Mouse (Mus musculus) liver, embryonic 16.5 days (tissue): ENCODE measurements around the gene Olfr1257. TPM values are rescaled to one million over a fixed set of nuclear protein-coding genes. Genes with fewer than 3 reads are reported as not detected.
"Not testable (repeated sequence)": the region's sequence is repeated elsewhere in the genome, so short reads cannot be mapped to it uniquely, and the experiment has no call there.

Experiments used
- ATAC-seq: fragments of 200-750 bp; cut with Nextera tagmentation; 2 replicates; pipeline ENCODE4 v1.8.0; 2017; ENCODE audit warnings: low read depth, mild to moderate bottlenecking, moderate number of reproducible peaks, moderate library complexity
- H3K27ac ChIP-seq: fragments of 300-500 bp; sonication (generic); 2 replicates; pipeline ENCODE4 v1.5.1; 2014; ENCODE audit warnings: mild to moderate bottlenecking, low read length
- H3K27me3 ChIP-seq: fragments of 300-500 bp; sonication (generic); 2 replicates; pipeline ENCODE4 v1.6.1; 2014; ENCODE audit warnings: low read depth, low read length, mixed read lengths; ENCODE audit not compliant: control insufficient read depth, insufficient read depth
- H3K36me3 ChIP-seq: fragments of 300-500 bp; sonication (generic); 2 replicates; pipeline ENCODE4 v1.6.1; 2014; ENCODE audit warnings: mild to moderate bottlenecking; ENCODE audit not compliant: control insufficient read depth, insufficient read depth
- H3K4me1 ChIP-seq: fragments of 300-500 bp; sonication (generic); 2 replicates; pipeline ENCODE4 v1.6.1; 2014; ENCODE audit warnings: low read depth, low read length, mixed read lengths; ENCODE audit not compliant: control insufficient read depth
- H3K4me2 ChIP-seq: fragments of 300-500 bp; sonication (generic); 2 replicates; pipeline ENCODE4 v1.6.1; 2014; ENCODE audit warnings: low read depth, low read length, mixed read lengths
- H3K4me3 ChIP-seq: fragments of 300-500 bp; sonication (generic); 2 replicates; pipeline ENCODE4 v1.5.1; 2014; ENCODE audit warnings: low read depth, mild to moderate bottlenecking, low read length
- H3K9ac ChIP-seq: fragments of 300-500 bp; sonication (generic); 2 replicates; pipeline ENCODE4 v1.6.1; 2014; ENCODE audit warnings: low read depth, low read length
- H3K9me3 ChIP-seq: fragments of 300-500 bp; sonication (generic); replicated peaks from 2 replicates; pipeline ENCODE4 v1.6.1; 2016; ENCODE audit warnings: low read length; ENCODE audit not compliant: control insufficient read depth
- whole genome bisulfite sequencing: fragments of 180-500 bp; shearing (Covaris S2); extraction: QIAGEN DNeasy Blood & Tissue Kit; methylation state at CpG from one replicate; pipeline ENCODE4 v1.1.7; 2014; ENCODE audit not compliant: insufficient replicate concordance; 5-methylcytosine and 5-hydroxymethylcytosine counted together
- polyA plus RNA-seq: library from polyadenylated mRNA; unstranded; fragments of >200 nt; fragmentation: Nextera tagmentation; extraction: Ambion mirVana; gene quantifications from 2 replicates; pipeline ENCODE4 v1.2.1, GENCODE M21; 2015

Olfr1257 gene
- polyA plus RNA-seq = not detected in 2 replicates

DNA sequence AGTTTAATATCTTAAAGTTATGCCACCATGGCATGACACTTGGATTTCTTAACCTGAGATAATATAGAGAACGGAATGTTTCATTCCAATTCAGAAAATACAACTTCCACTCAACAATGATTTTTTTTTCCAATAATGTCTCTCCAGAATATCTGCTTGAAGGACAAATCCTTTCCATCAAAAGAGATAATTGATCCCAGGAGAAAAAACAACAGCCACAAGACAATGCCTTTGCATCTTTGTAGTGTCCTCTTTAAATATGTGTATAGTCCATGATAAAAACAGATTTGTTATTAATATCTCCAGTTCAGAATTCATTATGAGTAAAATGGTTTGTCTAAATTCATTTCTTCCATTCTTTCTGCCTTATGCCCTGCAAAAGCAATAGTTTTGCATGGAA lies at the start of gene Olfr1257:
TSS of gene Olfr1257 (plus strand) at position 301 of the 400 bp plus-strand sequence.
- Histone ChIP-seq H3K36me3 (no peaks in the 10 kb centered on the region), H3K4me3 (no peak within 1 kb of the TSS), H3K4me1 (no peaks in the 10 kb centered on the region), H3K4me2 (no peak within 1 kb of the TSS), H3K9ac (no peak within 1 kb of the TSS), H3K27me3 (no peaks in the 10 kb centered on the region), H3K9me3 (no peaks in the 10 kb centered on the region), H3K27ac (no peak within 1 kb of the TSS)
- no peak for ATAC-seq
- 71% methylated on average over 1 of the region's 1 CpGs for WGBS

DNA sequence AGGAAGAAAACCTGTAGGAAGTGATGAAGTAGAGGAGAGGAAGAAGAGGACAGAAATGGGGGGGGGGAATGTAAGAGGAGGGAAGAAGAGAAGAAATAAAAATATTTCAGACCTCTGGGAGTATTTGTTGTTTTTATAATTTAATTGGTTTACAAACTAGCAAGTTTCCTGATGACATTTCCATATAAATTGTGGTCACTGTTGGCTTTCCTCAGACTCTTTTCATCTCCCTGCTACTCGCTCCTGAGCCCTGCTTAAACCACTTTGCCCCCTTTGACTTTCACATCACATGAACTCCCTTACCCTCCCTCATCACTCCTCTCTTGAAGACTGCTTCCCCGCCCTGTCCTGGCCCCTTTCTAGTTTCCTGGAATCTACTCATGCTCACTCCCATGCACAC lies 36.8 kb upstream of the Olfr1257 start, which contains the start of gene Olfr1256:
TSS of gene Olfr1256 (minus strand) at position 101 of the 400 bp plus-strand sequence.
- ATAC-seq = no peak
- no peak within 1 kb of the TSS for H3K4me3 ChIP-seq
- 45% methylated on average over 2 of the region's 2 CpGs for WGBS

DNA sequence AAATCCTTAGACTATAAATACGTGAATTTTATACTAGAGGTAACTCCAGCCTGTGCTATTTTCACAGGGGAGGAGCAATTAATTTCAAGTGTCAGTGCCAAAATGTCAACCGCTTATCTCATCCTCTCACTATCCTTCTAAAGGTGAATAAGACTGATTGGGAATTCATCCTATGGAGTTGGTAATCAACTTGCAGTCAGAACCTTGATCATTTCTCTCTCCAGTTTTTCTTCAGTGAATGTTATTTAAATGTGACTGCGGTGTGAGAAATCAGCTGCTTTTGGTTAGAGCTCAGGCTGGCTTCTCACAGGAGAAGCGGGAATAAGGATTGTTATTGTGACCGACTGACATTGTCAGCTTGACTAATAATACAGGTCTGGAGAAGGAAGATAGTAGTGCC lies 30.1 kb upstream of the Olfr1257 start, which contains the start of gene Olfr48:
TSS of gene Olfr48 (minus strand) at position 101 of the 400 bp plus-strand sequence.
- WGBS = 64% methylated on average over 5 of the region's 5 CpGs

More for the DNA sequence above, 36.8 kb upstream of the Olfr1257 start, which contains the start of gene Olfr1256:
- Histone ChIP-seq H3K36me3 (no peaks in the 10 kb centered on the region), H3K27me3 (no peaks in the 10 kb centered on the region), H3K9ac (no peak within 1 kb of the TSS), H3K4me1 (no peaks in the 10 kb centered on the region), H3K27ac (no peak within 1 kb of the TSS), H3K9me3 (no peaks in the 10 kb centered on the region), H3K4me2 (no peak within 1 kb of the TSS)

DNA sequence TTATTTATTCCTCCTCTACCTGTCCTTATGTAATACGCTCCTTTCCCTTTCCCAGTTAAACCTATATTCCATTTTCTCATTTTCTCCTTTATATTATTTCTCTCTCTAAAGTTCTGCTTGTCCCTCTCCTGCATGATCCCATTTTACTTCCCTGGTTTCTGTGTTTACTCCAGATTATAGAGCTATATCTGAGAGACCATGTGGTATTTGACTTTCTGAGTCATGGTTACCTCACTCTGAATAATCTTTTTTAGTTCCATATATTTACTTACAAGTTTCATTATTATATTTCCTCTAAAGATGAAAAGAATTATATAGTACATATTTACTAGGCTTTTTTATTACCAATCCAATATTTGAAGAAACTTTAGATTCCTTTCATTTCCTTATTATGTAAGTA lies 29.0 kb upstream of the Olfr1257 start:
- Histone ChIP-seq H3K4me3 (no peak overlapping the region), H3K9me3 (no peaks in the 10 kb centered on the region), H3K27me3 (no peaks in the 10 kb centered on the region), H3K27ac (no peak overlapping the region), H3K9ac (no peak overlapping the region), H3K4me1 (no peaks in the 10 kb centered on the region), H3K36me3 (no peaks in the 10 kb centered on the region), H3K4me2 (no peak overlapping the region)
- no peak for ATAC-seq
- 44% methylated on average over 1 of the region's 1 CpGs for WGBS

More for the DNA sequence above, 30.1 kb upstream of the Olfr1257 start, which contains the start of gene Olfr48:
- Histone ChIP-seq H3K4me1 (no peaks in the 10 kb centered on the region), H3K9ac (no peak within 1 kb of the TSS), H3K27me3 (no peaks in the 10 kb centered on the region), H3K9me3 (no peaks in the 10 kb centered on the region), H3K36me3 (no peaks in the 10 kb centered on the region), H3K4me3 (no peak within 1 kb of the TSS), H3K27ac (no peak within 1 kb of the TSS), H3K4me2 (no peak within 1 kb of the TSS)
- no peak for ATAC-seq

DNA sequence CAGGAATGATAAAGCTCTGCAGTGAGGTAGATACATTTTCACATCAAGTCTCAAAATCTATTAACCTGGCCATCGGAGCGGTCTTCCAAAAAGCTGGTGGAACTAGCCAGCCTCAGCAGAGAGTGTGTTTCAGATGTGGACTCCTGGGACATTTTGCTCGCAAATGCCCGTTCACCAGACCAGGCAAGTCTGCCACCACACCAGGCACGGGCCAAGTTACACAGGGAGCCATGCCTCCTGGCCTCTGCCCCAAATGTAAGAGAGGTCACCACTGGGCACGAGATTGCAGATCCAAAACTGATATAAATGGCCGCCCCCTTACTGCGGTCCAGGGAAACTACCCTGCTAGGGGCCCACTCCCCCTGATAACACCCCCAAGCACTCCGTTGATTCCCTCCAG lies 34.4 kb downstream of the Olfr1257 start:
- H3K4me3 ChIP-seq, H3K27me3 ChIP-seq, H3K9ac ChIP-seq, H3K27ac ChIP-seq, H3K4me2 ChIP-seq, H3K36me3 ChIP-seq, H3K4me1 ChIP-seq, H3K9me3 ChIP-seq, ATAC-seq: not testable (repeated sequence)
- 76% methylated on average over 8 of the region's 9 CpGs for WGBS

DNA sequence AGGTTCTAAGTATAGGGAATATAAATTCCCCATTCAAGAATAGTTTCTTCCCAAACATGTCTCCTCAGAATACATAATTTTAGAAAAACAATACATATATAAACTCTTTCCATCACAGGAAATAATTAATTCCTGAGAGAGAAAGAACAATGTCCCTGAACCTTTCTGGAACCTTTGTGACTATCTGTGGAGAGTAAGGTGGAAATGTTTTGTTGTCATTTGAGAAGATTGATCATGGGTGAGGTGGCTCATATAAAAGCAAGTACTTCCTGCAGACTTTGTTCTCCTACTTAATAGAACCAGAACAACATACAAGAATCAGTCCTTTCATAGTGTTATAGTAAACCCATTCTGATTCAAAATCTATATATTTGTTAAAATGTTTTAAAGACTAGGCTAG lies 48.8 kb downstream of the Olfr1257 start, which contains the start of gene Olfr1258:
TSS of gene Olfr1258 (plus strand) at position 301 of the 400 bp plus-strand sequence.
- Histone ChIP-seq H3K4me3 (no peak within 1 kb of the TSS), H3K27me3 (no peaks in the 10 kb centered on the region), H3K36me3 (no peaks in the 10 kb centered on the region), H3K9ac (no peak within 1 kb of the TSS), H3K4me2 (no peak within 1 kb of the TSS), H3K27ac (no peak within 1 kb of the TSS), H3K4me1 (no peaks in the 10 kb centered on the region), H3K9me3 (no peaks in the 10 kb centered on the region)
- no peak for ATAC-seq

Other genes with a start within 250 kb of the Olfr1257 start
- gene Olfr1249, start 243.5 kb upstream of the Olfr1257 start, polyA plus RNA-seq = not detected in 2 replicates
- not detected in 2 replicates for gene Olfr1250, start 217.0 kb upstream of the Olfr1257 start, polyA plus RNA-seq
- not detected in 2 replicates for gene Olfr1251, start 206.5 kb upstream of the Olfr1257 start, polyA plus RNA-seq
- not detected in 2 replicates for gene Olfr1252, start 153.4 kb upstream of the Olfr1257 start, polyA plus RNA-seq
- gene Olfr1253, start 121.3 kb upstream of the Olfr1257 start, polyA plus RNA-seq = not detected in 2 replicates
- gene Olfr1254, start 84.8 kb upstream of the Olfr1257 start, polyA plus RNA-seq = not detected in 2 replicates
- not detected in 2 replicates for gene Olfr1255, start 66.4 kb upstream of the Olfr1257 start, polyA plus RNA-seq
- gene Olfr1256, start 36.9 kb upstream of the Olfr1257 start, polyA plus RNA-seq = not detected in 2 replicates
- not detected in 2 replicates for gene Olfr48, start 30.2 kb upstream of the Olfr1257 start, polyA plus RNA-seq
- gene Olfr1258, start 48.9 kb downstream of the Olfr1257 start, polyA plus RNA-seq = not detected in 2 replicates
- gene Olfr1259, start 70.2 kb downstream of the Olfr1257 start, polyA plus RNA-seq = not detected in 2 replicates
- gene Olfr1260, start 95.9 kb downstream of the Olfr1257 start, polyA plus RNA-seq = not detected in 2 replicates
- gene Olfr1261, start 112.8 kb downstream of the Olfr1257 start, polyA plus RNA-seq = not detected in 2 replicates
- not detected in 2 replicates for gene Olfr1262, start 121.7 kb downstream of the Olfr1257 start, polyA plus RNA-seq
- gene Olfr1263, start 133.7 kb downstream of the Olfr1257 start, polyA plus RNA-seq = not detected in 2 replicates
- not detected in 2 replicates for gene Olfr1264, start 147.1 kb downstream of the Olfr1257 start, polyA plus RNA-seq
- gene Olfr1265, start 156.9 kb downstream of the Olfr1257 start, polyA plus RNA-seq = not detected in 2 replicates
- not detected in 2 replicates for gene Olfr140, start 185.2 kb downstream of the Olfr1257 start, polyA plus RNA-seq
- not detected in 2 replicates for gene Olfr1269, start 243.0 kb downstream of the Olfr1257 start, polyA plus RNA-seq